Mouse (Mus musculus) small intestine, adult 2 months (tissue): ENCODE data around the gene Cpne2. TPM values are rescaled to one million over a fixed set of nuclear protein-coding genes. Genes with fewer than 3 reads are reported as not detected.

Source experiments
- H3K27ac ChIP-seq: fragments of 200-500 bp; 2 replicates; pipeline ENCODE4 v1.5.1; 2012; ENCODE audit warnings: low read depth, low read length, control low read depth, inconsistent platforms; ENCODE audit not compliant: insufficient read depth
- H3K27me3 ChIP-seq: fragments of 200-500 bp; 2 replicates; pipeline ENCODE4 v1.6.1; 2012; ENCODE audit warnings: mild to moderate bottlenecking, moderate library complexity, low read length, inconsistent platforms; ENCODE audit not compliant: control insufficient read depth, insufficient read depth
- H3K36me3 ChIP-seq: fragments of 200-500 bp; 2 replicates; pipeline ENCODE4 v1.6.1; 2012; ENCODE audit warnings: mild to moderate bottlenecking, low read length, control low read depth, inconsistent platforms; ENCODE audit not compliant: control insufficient read depth, insufficient read depth
- H3K4me1 ChIP-seq: fragments of 200-500 bp; 2 replicates; pipeline ENCODE4 v1.6.1; 2012; ENCODE audit warnings: low read length, inconsistent platforms, mixed read lengths; ENCODE audit not compliant: control insufficient read depth, insufficient read depth, insufficient read length
- H3K4me3 ChIP-seq: fragments of 200-500 bp; 2 replicates; pipeline ENCODE4 v1.5.1; 2012; ENCODE audit warnings: low read depth, mild to moderate bottlenecking, control low read depth, inconsistent platforms, low read length, moderate library complexity
- CTCF ChIP-seq: fragments of 200-500 bp; IDR thresholded peaks from 2 replicates; pipeline ENCODE4 v1.5.1; 2012; ENCODE audit warnings: low read depth, mild to moderate bottlenecking, control low read depth, inconsistent platforms, low read length, moderate library complexity, mixed read lengths; ENCODE audit not compliant: insufficient replicate concordance, insufficient read length; ENCODE audit errors: extremely low read depth
- POLR2A ChIP-seq: fragments of 200-500 bp; IDR thresholded peaks from 2 replicates; pipeline ENCODE4 v1.6.1; 2012; ENCODE audit warnings: low read depth, mild to moderate bottlenecking, control low read depth, inconsistent platforms, low read length, moderate library complexity
- WGBS: fragments of 180-500 bp; shearing (Covaris S2); methylation state at CpG from one replicate; pipeline ENCODE4 v1.1.7; 2018; 5-methylcytosine and 5-hydroxymethylcytosine counted together
- polyA plus RNA-seq: library from polyadenylated mRNA; depleted of rRNA; stranded (reverse); fragments of >200 nt; gene quantifications from 2 replicates; pipeline ENCODE4 v1.2.3, GENCODE M21; 2012; rRNA removed

The Cpne2 gene
- polyA plus RNA-seq: 25.7 and 108 TPM in 2 replicates

- WGBS: 2% methylated on average over 77 of the region's 81 CpGs
- Histone ChIP-seq H3K27ac (peak within 1 kb of the TSS; percentile 25), H3K27me3 (0 out of 2 replicates have a peak, but pooled peaks cover 2% of the 10 kb centered on the region), H3K4me1 (peaks cover 53% of the 10 kb centered on the region), H3K4me3 (peak within 1 kb of the TSS; percentile 91), H3K36me3 (no peaks in the 10 kb centered on the region)
- TF ChIP-seq CTCF (peak; percentile 42; the same call in 1 of the 2 replicates), POLR2A (no peak; the same call in 1 of the 2 replicates)
Observed at GRCm38 (mm10) chr8:94532873-94533671, at the start of gene Cpne2. Gene Cpne2, plus strand, starts transcription at chr8:94532990.

- Histone ChIP-seq H3K4me1 (peaks cover 7% of the 10 kb centered on the region; the same call in 1 of the 2 replicates), H3K27ac (peak overlapping the region; percentile 36), H3K36me3 (no peaks in the 10 kb centered on the region; the same call in 1 of the 2 replicates), H3K4me3 (0 out of 2 replicates have a peak overlapping the region, but pooled peaks have one; percentile 37), H3K27me3 (no peaks in the 10 kb centered on the region)
- 10% methylated on average over 3 of the region's 3 CpGs for WGBS
- TF ChIP-seq CTCF (no peak), POLR2A (no peak)
Observed at GRCm38 (mm10) chr8:94485288-94485687, 47.5 kb upstream of the Cpne2 start.

DNA sequence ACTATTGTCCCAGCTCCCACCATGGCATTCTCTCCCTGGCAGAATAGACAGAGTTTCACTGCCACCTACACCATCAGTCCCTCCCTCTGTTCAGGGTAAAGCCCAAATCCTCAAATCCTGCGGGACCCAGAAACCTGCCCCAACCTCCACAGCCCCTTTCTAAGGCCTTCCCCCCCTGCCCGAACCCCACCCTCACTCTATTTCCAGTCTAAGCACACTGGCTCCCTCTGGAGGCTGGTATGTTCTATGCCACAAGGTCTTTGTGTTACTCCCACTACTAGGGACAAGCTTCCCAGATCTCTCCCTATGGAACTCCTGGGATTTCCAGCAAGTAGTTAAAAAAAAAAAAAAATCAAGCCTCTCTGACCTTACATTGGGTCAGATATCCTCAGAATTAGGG, 46.9 kb upstream of the Cpne2 start:
- Histone ChIP-seq H3K27me3 (no peaks in the 10 kb centered on the region), H3K4me1 (peaks cover 7% of the 10 kb centered on the region; the same call in 1 of the 2 replicates), H3K27ac (peak overlapping the region; percentile 36; the same call in 1 of the 2 replicates), H3K4me3 (peak overlapping the region; percentile 37), H3K36me3 (no peaks in the 10 kb centered on the region; the same call in 1 of the 2 replicates)
- 6% methylated on average over 2 of the region's 2 CpGs for WGBS
- peak; percentile 68; the same call in 1 of the 2 replicates for TF ChIP-seq CTCF
- no peak for TF ChIP-seq POLR2A

DNA sequence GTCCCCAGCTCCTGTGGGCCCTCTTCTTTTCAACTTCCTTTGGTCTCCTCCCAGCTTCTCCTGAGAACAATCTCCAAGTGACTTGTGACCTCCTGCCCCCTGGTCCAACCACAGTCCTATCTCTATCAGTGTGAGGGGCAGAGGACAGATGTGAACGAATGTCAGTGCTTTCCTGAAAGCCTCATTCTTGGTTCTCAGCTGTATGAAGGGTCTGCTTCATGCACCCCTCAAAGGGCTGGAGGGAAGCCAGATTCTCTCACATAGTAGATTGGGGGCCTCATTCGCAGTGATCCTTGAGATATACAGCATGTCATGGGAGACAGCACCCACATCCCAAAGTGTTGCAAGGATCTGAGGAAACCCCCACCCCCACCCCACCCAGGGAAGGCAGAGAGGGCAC, 44.8 kb upstream of the Cpne2 start:
- WGBS: 56% methylated on average over 2 of the region's 2 CpGs
- Histone ChIP-seq H3K27me3 (no peaks in the 10 kb centered on the region), H3K36me3 (no peaks in the 10 kb centered on the region; the same call in 1 of the 2 replicates), H3K27ac (no peak overlapping the region), H3K4me1 (peaks cover 11% of the 10 kb centered on the region; the same call in 1 of the 2 replicates), H3K4me3 (no peak overlapping the region)
- TF ChIP-seq CTCF (no peak), POLR2A (no peak)

- TF ChIP-seq POLR2A (no peak), CTCF (no peak)
- Histone ChIP-seq H3K27me3 (no peaks in the 10 kb centered on the region), H3K27ac (no peak overlapping the region), H3K36me3 (no peaks in the 10 kb centered on the region; the same call in 1 of the 2 replicates), H3K4me3 (no peak overlapping the region), H3K4me1 (peaks cover 11% of the 10 kb centered on the region; the same call in 1 of the 2 replicates)
- WGBS: 75% methylated on average over 4 of the region's 4 CpGs
Observed at GRCm38 (mm10) chr8:94489809-94490483, 42.8 kb upstream of the Cpne2 start.

- TF ChIP-seq POLR2A (no peak), CTCF (peak; percentile 69; the same call in 1 of the 2 replicates)
- H3K4me1 ChIP-seq: peaks cover 4% of the 10 kb centered on the region; the same call in 1 of the 2 replicates
- WGBS: 7% methylated on average over 15 of the region's 15 CpGs
- peak overlapping the region; percentile 5 for H3K4me3 ChIP-seq
- H3K27ac ChIP-seq: no peak overlapping the region
- no peaks in the 10 kb centered on the region; the same call in 1 of the 2 replicates for H3K36me3 ChIP-seq
- no peaks in the 10 kb centered on the region for H3K27me3 ChIP-seq
Observed at GRCm38 (mm10) chr8:94492021-94492681, 40.6 kb upstream of the Cpne2 start.
